Mouse (Mus musculus) right cerebral cortex, adult 2 months (tissue): ENCODE data around the gene Ahnak.
"Not testable (repeated sequence)": the region's sequence is repeated elsewhere in the genome, so short reads cannot be mapped to it uniquely, and the experiment has no call there.

Experiments
- DNase-seq, 2 experiments: peaks; one replicate each; pipeline ENCODE4 v3.0.0; 2021 to 2022; ENCODE audit warnings: low spot score in 2 of 2

Ahnak gene

DNA sequence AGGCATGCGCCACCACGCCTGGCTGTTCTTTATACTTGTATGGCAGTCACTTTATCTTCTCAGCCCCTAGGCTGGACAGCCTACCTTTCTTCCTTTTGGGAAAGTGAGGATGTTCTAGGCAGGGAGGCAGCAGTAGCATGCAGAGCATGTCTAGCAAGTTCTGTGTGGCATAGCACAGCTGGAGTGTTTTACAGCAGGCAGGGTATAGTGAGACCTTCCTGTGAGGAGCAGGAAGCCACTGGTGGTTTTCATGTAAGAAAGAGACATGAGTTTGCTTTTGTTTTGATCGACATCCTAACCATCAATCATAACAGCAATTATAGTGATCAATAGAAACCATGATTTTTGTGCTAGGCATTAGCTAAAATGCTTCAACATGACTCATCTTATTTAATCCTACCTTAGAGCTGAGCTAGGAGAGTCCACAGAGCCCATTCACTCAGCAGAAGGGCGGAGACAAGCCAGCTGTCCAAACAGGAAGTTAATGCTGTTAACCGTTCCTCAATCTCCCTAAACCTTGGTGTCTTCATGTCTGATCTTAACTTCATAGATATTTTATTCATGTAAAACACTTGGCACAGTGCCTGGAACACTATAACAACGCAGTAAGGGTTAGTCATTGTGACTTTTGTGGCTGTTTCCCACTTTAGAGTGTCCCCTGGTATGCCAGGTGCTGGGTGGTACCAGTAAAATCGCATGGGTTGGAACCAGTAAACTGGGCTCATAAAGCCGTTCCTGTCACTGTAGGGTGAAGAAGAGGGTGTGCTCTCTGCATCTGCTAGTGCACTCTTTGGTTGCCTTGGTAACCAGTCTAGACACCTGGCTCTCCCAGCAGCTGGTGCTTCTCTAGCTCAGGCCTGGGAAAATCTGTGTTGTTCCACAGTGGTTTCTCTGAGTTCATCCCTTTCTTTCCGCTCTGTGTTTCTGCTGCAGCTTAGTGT lies 76.8 kb downstream of the Ahnak start:
- DNase-seq = peak; percentile 20 to 40

DNA sequence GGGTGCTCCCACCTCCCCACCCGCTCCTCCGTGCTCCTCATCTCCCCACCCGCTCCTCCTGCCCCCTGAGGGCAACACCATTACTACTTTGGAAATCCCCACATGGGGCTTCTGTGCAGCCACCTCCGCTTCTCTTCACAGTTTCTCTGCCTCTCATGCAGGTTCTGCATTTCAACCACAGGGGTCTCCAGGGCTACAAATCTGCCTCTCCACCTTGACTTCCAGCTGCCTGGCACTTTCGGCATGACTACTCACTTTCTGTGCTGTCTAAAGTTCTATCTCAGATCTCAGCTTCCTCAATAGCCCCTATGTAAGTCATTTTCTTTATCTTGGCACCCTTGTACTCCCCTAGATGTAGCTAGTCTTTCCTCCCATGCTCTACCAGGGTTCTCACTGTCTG lies 78.2 kb downstream of the Ahnak start:
- no peak for DNase-seq

DNA sequence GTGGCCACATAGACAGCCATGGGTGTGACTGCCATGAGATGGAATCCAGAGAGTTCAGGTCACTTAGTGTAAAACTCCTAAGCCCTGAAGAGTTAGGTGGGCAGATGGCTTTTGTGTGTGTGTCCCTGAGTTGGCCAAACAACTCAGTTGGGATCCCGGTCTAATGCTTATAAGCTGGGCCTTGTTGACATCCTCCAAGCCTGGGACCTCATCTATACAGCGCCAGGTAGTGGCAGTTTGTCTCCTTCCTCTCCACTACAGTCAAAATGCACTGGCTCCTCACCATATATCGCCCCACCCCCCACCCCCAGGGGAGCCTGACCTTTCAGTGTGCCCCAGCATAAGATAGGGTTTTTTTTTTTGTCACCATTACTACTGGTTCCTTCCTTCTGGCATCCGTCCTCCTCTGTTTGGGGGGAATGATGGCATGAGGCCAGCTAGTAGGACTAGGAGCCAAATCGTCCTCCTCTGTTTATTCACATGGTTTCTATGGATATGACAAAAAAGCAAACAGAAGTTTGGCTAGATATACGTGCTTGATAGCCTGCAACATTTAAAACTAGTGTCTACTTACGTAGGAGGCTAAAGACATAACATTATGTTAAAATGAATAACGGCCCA lies 80.7 kb downstream of the Ahnak start:
- peak; percentile 28 to 41 for DNase-seq

DNA sequence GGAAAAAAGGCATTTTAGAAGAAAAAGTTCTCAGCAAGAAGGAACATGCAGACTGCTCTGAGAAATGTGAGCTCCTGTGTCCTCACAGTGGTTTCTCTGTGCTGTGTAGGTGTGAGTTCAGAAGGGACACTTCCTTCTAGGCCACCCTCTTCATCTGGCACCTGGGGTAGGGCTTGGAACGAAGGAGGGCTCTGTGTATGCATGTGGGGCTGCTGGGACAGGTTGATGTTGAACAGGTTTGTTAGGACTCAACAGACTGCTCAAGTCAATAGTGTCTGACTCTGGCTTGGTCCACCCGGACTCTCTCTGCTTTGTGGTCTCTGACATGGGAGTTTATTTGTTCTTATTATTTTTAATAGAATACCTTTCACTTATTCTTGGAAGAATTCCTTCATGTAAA lies 81.2 kb downstream of the Ahnak start:
- no peak for DNase-seq

DNA sequence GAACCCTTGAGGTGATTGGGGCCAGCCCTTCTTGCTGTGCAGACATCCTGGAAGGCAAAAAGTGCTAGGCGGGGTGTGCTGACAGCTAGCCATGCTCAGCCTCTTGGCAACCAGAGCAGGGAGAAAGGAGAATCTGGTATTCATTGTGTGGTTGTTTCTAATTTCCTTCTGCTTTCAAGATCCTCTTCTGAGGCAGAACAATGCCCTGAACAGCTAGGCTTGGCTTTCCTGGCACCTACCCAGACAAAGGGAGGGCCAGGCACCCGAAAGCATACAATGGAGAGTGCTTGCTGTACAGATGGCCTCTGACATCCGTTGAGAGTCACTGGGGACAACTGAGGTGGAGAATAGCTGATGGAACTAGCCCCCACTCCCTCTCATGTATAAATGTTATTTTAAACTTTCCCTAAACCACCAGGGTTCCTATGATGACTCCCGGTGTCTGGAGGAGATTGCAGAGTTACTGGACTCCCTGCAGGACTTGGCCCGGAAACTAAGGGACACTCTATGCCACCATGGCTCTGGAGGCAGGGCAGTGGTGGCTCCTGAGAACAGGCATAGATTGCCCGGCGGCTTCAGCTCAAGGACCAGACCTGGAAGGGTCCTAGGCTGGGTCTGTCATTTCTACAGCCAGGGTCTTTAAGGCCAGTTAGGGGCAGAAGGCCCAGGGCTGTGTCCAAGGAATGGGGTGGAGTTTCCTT lies 82.5 kb downstream of the Ahnak start:
- DNase-seq = peak; percentile 22 to 23

DNA sequence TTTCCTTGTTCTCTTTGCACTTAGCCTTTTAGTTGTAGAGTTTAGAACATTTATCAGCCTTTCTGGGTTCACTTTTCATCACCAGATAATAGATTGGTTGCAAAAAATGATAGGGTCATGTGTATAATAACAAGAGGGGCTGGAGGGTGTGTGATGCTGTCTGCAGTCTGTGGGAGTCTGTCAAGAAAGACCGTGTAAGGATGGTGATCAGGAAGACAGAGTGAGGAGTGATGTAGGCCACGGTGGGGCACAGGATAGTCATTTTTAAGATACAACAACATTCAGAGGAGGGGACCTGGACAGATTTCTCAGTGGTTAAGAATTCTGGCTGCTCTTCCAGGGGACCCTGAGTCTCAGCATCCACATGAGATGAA lies 83.1 kb downstream of the Ahnak start:
- no peak for DNase-seq

DNA sequence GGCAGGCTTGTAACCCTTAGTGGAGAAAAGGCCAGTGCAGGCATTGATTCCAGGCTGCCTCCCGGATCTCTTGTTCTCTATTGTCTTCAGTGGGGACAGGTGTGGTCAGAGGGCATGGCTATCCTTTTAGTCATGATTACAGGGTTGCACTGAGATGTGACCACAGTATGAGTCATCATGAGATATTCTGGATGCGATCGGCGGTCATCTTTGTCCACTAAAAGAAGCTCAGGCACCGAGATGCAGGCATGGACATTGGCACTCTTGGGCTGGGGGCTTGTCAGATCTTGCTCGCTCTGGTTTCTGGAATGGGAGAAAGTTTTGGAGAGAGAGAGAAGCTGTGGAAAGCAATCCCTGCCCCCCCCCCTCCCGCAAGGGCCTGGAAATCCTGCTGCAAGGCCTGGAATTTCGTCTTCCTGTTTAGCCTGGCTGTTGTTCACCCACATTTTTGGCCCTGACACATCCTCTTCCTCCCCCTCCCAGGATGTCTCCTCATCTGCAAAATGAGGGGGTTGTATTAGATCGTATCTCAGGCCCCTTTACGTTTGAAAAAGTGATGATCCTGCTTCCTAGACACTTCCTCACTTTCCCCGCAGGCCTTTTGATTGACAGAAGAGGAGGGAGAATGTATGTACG lies 84.8 kb downstream of the Ahnak start:
- DNase-seq = no peak

DNA sequence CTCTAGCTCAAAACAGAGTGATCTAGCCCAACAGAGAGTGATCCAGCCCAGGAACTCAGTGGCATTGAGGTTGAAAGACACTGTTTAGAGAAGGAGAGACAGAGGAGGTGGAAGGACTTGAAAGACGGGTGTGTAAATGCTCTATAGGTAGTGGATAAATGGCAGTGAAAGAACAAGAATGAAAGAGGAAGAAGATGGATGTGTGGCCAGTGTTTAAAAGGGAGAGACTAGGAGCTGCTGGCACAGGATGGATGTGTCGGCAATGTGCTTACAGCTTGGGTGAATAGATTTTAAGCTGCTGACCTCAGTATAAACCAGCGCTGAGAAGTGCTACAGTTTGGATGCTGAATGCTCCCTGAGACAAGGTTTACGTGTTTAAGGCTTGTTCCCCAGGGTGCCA lies 85.3 kb downstream of the Ahnak start:
- no peak for DNase-seq

DNA sequence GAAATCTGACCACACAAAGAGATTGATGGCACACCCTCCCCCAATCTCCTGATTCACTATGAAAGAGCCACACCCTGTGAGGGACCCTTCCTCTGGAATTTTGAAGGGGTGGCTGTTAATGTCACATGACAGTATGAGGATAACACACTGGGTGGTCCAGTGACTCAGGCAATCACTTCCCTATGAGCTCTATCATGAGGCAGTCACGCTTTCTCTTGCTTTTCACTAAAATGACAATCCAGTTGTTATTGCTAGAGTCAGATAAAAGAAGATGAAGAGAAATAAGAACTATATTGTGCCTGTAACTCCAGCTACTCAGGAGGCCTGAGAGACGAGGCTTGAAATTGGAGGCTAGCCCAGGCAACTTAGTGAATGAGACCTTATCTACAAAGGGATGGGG lies 86.5 kb downstream of the Ahnak start:
- no peak for DNase-seq

DNA sequence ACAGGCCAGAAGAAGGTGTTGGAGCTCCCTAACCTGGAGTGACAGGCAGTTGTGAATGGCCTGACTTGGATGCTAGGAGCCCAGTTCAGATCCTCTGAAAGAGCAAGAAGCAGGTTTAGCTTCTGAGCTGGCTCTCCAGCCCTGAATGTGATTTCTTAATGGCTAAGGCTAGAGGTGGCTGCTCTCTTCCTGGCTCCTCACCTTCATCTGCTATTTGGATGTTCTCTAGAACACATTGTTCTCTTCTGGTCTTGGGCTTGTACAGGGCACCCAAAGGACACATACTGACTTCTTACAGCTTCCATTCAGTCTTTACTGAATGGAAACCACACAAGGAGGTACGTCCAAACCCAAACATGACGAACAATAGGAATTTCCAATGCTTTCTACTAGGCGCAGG lies 87.0 kb downstream of the Ahnak start:
- no peak for DNase-seq

DNA sequence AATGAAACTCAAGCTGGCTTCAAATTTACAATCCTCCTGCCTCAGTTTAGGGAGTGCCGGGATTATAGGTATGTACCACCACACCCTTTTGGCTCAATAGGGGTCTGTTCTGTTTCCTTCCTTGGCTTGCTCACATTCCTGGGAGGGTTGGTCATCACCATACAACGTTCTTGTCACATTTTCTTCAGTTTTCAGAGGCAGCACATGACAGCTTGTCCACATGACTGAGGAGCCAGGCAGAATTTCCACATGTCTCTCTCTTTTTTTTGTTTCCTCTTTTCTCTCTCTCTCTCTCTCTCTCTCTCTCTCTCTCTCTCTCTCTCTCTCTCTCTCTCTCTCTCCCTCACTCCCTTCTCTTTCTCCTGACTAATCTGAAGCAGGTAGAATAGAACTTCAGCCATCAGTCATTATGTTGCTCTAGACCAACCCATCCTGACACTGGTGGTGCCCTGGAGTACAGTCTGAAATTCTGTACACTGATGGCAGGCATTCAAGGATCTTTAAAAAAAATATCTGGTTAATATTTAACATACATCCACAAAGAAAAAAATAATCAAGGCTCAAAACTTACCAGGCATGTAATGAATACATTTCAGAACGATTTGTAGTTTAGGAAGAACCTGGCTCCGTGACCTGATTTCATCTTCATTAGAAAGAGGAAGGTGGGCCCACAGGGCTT lies 88.0 kb downstream of the Ahnak start:
- no peak for DNase-seq

DNA sequence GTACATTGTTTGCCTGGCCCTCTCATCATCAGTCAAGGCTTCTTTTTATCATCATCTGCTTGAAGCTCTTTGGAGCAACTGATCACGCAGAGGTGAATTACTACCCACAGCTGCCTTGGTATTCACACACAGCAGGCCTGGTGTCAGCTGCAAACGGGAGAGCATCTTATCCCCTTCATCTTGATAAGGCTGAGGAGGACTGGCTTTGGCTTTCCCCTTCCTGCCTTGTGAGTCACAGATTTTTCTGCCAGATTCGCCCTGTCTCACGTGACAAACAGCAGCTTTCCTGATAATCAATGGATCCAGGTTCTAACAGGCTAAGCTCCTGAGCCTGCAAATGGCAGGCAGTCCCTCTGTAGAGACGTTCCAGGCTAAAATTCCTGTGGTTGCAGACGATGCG lies 90.8 kb downstream of the Ahnak start:
- DNase-seq = no peak

DNA sequence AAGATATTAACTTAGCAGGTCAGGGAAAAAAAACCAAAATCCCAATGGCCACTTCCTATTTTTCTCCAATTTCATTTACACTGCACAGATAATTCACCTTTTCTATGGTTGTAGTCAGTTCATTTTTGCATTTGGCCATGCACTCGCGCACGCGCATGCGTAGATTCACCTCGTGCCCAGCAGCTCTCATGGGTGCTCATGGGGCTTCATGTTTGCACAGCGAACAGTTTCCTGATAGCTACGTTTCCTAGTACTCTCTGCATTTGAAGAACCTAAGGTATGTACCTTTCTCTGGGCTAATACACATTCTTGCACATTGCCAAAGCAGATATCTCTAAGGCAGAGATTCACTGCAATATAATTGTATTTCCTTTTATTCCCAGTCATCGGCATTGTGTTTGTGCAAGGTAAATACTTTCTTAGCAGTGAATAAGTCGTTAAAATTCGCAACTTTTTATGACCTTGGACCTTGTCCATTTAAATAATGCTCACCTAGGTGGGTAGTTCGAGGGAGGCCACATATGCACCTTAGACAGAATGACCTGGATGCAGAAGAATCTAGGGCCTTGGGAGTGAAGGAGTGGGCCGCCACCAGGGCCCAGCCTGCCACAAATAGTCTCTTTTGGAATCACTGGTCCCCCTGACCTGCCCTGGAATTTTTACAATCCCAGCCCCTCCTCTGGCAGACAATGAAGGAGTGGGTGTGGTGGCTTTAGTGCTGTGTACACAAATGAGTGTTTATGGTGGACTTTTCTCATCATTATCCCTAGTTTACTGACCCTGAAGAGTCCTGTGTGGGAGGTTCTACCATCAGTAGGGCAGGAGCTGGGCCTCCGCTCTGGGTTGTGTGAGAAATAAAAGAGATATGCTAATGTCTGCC lies 92.5 kb downstream of the Ahnak start:
- DNase-seq = no peak

DNA sequence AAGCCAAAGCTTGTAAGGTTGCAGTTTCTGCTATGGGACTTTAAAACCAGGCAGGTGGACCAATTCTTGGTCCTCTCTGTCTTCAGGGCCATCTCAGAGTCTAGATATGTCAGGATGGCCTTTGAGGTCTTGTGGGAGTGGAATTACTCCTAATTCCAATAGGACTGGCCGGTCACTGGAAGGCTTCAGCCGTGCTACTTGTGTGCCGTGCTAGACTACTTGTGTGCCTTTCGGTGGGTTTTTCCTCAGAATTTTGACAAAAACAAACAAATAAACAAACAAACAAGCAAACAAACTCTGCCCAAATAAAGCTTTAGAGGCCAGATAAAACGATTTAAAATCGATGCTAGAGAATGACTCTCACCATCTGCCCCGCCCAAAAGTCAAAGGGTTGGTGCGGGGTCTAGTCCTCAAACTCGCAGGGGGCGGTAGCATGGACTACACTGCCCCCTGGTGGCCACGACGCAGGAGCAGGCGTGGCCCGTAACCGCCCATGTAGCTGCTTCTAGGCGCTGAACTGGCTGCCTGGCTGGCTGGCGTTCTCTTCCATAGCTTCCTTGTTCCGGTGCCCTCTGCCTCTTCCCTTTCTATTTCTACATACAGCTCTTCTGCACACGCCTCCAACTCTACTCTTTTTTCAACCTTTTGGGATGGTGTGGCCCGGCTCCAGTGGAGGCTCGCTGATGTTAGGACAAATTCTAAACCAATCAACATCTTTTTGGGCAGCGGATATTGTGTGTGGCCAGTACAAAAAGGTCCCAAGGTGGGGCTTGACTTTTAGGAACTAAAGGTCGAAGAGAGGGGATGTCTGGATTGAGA lies 93.3 kb downstream of the Ahnak start:
- peak; percentile 59 to 67 for DNase-seq

DNA sequence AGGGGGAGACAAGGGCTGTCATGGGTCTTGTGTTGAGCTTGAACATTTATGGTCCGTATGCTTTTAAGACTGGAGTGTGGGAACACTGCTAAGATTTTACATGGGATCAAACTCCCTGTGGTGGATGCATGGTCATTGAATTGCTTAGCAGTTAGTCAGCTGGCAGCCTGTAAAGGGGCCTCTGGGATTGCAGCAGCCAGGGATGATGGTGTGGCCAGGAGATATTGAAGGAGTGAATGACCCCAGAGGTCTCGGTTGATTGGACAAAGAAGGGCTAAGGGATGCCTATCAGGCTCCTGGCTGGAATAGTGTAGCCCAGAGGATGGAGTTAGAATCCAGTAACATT lies 93.9 kb downstream of the Ahnak start:
- no peak for DNase-seq

DNA sequence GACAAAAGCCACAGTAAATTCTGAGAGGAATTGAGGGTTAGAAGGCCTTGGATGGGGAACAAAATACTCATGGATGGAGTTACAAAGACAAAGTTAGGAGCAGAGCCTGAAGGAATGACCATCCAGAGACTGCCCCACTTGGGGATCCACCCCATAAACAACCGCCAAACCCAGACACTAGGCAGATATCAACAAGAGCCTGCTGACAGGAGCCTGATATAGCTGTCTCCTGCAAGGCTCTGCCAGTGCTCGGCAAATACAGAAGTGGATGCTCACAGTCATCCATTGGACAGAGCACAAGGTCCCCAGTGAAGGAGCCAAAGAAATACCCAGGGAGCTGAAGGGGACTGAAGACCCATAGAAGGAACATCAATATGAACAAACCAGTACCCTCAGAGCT lies 94.8 kb downstream of the Ahnak start:
- not testable (repeated sequence) for DNase-seq

DNA sequence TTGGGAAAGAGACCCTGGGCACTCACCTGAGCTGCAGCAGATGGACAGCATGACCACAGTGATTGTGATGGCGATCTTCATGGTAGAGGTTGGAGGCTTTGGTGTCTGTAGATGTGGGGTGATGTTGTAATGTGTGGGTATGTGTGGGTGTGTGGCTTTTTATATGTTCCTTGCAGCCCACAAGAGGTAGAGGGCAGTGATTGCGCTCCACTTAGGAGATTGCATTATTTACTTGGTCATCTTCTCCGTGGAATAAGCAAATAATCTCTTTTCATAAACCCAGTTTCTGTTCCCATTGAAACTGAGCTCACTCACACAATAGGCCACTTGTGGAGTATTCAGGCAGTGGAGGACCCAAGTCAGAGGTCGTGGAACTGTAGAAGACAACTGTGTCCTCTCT lies 98.7 kb downstream of the Ahnak start, which contains the start of gene Scgb1a1:
Gene Scgb1a1 (minus strand): TSS at position 138 of the 400 bp plus-strand sequence.
- no peak for DNase-seq

DNA sequence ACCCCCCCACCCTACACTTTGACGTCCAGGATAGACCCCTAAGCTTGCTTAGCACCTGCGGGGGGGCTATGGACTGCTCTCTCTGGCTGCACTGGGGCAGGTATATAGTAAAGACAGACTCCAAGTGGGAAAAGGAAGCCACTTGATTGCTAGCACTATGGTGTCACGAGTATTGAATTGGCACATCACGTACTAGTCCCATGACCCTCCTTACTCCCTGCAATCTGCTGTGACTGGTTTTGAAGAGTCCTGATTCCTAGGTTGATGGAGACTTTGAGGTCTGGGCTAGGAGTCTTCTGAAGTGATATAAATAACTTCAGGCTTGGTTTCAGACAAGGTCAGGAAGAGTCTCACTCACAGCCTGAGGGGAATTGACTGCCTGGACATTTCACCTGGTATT lies 101.1 kb downstream of the Ahnak start:
- DNase-seq = no peak

DNA sequence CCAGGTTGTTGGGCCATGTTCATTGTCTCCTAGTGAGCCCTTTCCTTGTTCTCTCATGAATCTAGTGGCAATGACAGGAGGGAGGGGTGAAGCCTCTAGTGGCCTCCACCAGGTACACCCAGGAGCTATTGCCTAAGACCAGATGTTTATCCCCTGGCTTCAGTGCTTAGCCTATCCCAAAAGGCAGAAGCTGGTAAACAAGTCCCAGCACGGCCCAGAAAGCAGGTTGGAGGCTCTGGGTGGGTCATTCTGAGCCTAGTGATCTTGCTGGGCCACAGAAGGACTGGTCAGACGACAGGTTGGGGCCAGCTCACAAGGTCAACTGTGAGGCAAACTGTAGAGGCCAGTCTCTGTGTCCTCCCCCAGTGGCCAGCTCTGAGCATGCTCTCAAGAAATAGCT lies 101.6 kb downstream of the Ahnak start:
- no peak for DNase-seq

DNA sequence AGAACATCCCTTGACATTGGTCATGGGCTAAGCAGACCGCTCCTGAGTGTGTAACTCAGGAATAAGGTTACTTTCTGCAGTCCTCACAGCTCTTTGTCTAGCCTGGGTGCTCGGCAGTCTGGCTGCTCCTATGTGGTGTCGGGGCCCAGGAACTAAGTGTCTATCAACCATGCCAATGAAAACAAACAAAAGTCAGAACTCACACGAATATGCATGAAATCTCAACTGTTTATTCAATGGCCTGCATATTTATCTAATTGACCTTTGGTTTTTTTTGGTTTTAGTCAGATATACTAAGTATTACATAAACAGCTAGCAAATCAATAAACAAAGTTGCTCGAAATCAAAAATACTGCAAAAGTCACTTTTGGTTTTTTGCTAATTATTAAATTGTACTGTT lies 106.0 kb downstream of the Ahnak start:
- no peak for DNase-seq
